Mouse (Mus musculus): ENCODE measurements around the gene Tas2r121. TPM values are rescaled to one million over a fixed set of nuclear protein-coding genes. Genes with fewer than 3 reads are reported as not detected.
"Not testable (repeated sequence)": the region's sequence is repeated elsewhere in the genome, so short reads cannot be mapped to it uniquely, and the experiment has no call there.

The Tas2r121 gene
- total RNA-seq (2012; rRNA removed) = not detected in 2 replicates

DNA sequence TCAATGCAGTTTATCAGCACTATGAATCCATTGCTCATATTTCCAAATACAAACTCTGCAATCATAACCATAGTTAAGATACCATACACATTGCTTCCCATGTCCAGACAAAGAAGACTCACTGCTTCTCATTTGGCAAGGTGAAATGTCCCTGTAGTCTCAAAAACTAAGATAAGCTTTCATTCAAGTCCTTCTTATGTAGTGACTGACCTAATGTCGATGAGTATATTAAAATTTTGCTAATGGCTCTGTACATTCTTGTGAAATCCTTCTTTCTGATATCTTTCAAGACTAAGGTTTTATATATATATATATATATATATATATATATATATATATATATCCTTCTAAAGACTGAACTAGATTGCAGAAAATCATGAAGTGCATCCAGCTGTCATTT lies at the start of gene Tas2r121:
Gene Tas2r121, minus strand, starts transcription at position 101 of the 400 bp plus-strand sequence.
- in situ Hi-C loops (cut with MboI; ENCODE audit: low sequenced_read_pairs in 2 of 2, unreplicated experiment in 2 of 2) = no loop called here
- Histone ChIP-seq H3K9ac (ENCODE audit: insufficient read depth, low read depth, low read length, poor library complexity, severe bottlenecking) (no peak within 1 kb of the TSS), H3K4me1 (ENCODE audit: control insufficient read depth in 2 of 2, insufficient read depth in 2 of 2, low read length in 2 of 2, poor library complexity in 1 of 2) (no peaks in the 10 kb centered on the region), H3K27ac (ENCODE audit: insufficient read depth, low read depth, low read length, poor library complexity, severe bottlenecking) (no peak within 1 kb of the TSS), H3K36me3 (ENCODE audit: control insufficient read depth, insufficient read depth, low read length, poor library complexity, severe bottlenecking) (no peaks in the 10 kb centered on the region), H3K4me3 (ENCODE audit: insufficient read depth in 1 of 2, low read depth in 1 of 2, low read length in 2 of 2, poor library complexity in 1 of 2, severe bottlenecking in 1 of 2) (no peak within 1 kb of the TSS), H3K9me3 (ENCODE audit: control insufficient read depth, insufficient read depth, low read depth, low read length) (no peaks in the 10 kb centered on the region)
- TF ChIP-seq ZNF384 (IDR thresholded peaks at IDR 0.05; ENCODE audit: low read depth, low read length) = no peak
- TF ChIP-seq CHD2 (IDR thresholded peaks at IDR 0.05; ENCODE audit: low read depth, low read length) = no peak
- TF ChIP-seq HCFC1 (IDR thresholded peaks at IDR 0.05; ENCODE audit: borderline replicate concordance, insufficient read depth, low read length) = no peak
- TF ChIP-seq MAFK (IDR thresholded peaks at IDR 0.05; ENCODE audit: insufficient read depth, low read depth, low read length) = no peak
- no peak for DNase-seq (ENCODE audit: low read depth, low spot score)

DNA sequence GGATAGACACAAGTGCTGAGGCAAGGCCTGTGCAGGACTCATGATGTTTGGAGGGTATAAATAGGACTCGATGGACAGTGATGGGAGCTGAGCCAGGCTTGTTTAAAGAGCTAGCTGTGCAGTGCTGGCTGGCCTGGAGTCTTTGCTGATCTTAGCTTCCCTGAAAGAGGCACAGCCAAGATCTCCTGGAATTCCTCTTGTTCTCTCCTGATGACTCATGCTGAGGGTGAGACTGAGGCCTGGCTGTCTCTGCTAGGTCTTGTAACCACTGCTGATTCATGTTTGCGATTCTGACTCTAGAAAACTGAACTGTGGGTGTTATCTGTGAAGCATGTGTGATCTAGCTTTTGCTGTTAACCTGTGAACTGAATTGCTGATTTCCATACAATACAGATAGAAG lies 49.4 kb upstream of the Tas2r121 start:
- Histone ChIP-seq H3K36me3 (ENCODE audit: control insufficient read depth, insufficient read depth, low read length, poor library complexity, severe bottlenecking) (no peaks in the 10 kb centered on the region), H3K27ac (ENCODE audit: insufficient read depth, low read depth, low read length, poor library complexity, severe bottlenecking) (no peak overlapping the region), H3K4me3 (ENCODE audit: insufficient read depth in 1 of 2, low read depth in 1 of 2, low read length in 2 of 2, poor library complexity in 1 of 2, severe bottlenecking in 1 of 2) (no peak overlapping the region), H3K9me3 (ENCODE audit: control insufficient read depth, insufficient read depth, low read depth, low read length) (no peaks in the 10 kb centered on the region), H3K4me1 (ENCODE audit: control insufficient read depth in 2 of 2, insufficient read depth in 2 of 2, low read length in 2 of 2, poor library complexity in 1 of 2) (no peaks in the 10 kb centered on the region), H3K9ac (ENCODE audit: insufficient read depth, low read depth, low read length, poor library complexity, severe bottlenecking) (no peak overlapping the region)
- in situ Hi-C loops (cut with MboI; ENCODE audit: low sequenced_read_pairs in 2 of 2, unreplicated experiment in 2 of 2) = no loop called here
- TF ChIP-seq CHD2 (IDR thresholded peaks at IDR 0.05; ENCODE audit: low read depth, low read length) (no peak), ZC3H11A (IDR thresholded peaks at IDR 0.05; ENCODE audit: borderline replicate concordance, low read depth, low read length) (no peak), HCFC1 (IDR thresholded peaks at IDR 0.05; ENCODE audit: borderline replicate concordance, insufficient read depth, low read length) (no peak), ZNF384 (IDR thresholded peaks at IDR 0.05; ENCODE audit: low read depth, low read length) (no peak), MAFK (IDR thresholded peaks at IDR 0.05; ENCODE audit: insufficient read depth, low read depth, low read length) (no peak)
- no peak for DNase-seq (ENCODE audit: low read depth, low spot score)

DNA sequence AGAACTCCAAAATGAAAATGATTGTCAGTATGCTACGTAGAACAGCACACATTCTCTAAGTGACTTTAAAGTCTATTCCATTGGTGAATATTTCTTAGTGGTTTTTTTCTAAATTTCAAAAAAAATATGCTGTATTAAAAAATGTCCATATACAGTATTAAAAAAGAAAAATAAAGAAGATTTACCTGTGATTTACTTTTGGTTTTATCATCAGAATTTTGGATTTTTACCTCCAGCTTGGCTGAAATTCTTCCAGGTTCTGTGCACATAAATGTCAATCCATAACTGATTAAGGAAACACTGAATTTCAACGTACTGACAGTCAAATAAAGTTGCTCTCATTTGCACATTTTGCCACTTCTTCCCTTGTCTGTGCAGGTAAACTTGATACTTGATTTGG lies 37.1 kb upstream of the Tas2r121 start, which contains the start of gene Tas2r115:
Gene Tas2r115, minus strand, starts transcription at position 101 of the 400 bp plus-strand sequence.
- DNase-seq (ENCODE audit: low read depth, low spot score) = no peak
- no peak for TF ChIP-seq HCFC1 (IDR thresholded peaks at IDR 0.05; ENCODE audit: borderline replicate concordance, insufficient read depth, low read length)
- no peak for TF ChIP-seq ZNF384 (IDR thresholded peaks at IDR 0.05; ENCODE audit: low read depth, low read length)
- no peak for TF ChIP-seq MAFK (IDR thresholded peaks at IDR 0.05; ENCODE audit: insufficient read depth, low read depth, low read length)
- no peak for TF ChIP-seq ZC3H11A (IDR thresholded peaks at IDR 0.05; ENCODE audit: borderline replicate concordance, low read depth, low read length)
- no peak for TF ChIP-seq CHD2 (IDR thresholded peaks at IDR 0.05; ENCODE audit: low read depth, low read length)
- no peaks in the 10 kb centered on the region for H3K36me3 ChIP-seq (ENCODE audit: control insufficient read depth, insufficient read depth, low read length, poor library complexity, severe bottlenecking)

DNA sequence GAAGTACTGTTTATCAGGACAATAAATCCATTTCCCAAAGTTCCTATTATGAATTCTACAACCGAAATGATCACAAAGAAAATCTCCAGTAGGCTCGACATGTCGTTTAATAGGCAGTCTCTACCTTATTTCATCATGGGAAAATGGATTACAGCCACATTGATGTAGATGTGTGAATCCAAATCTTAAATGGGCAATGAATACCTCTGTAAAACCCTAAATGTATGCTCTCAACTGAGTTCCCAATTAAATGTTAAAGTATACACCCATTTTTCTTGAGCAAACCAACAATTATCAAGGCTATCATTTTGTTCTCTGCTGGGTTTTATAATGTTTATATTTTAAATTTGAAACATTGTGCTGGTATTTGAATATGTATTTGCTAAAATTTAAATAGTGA lies 11.0 kb upstream of the Tas2r121 start, which contains the start of gene Tas2r122:
Gene Tas2r122, minus strand, starts transcription at position 101 of the 400 bp plus-strand sequence.
- TF ChIP-seq ZC3H11A (IDR thresholded peaks at IDR 0.05; ENCODE audit: borderline replicate concordance, low read depth, low read length) (no peak), MAFK (IDR thresholded peaks at IDR 0.05; ENCODE audit: insufficient read depth, low read depth, low read length) (no peak), CHD2 (IDR thresholded peaks at IDR 0.05; ENCODE audit: low read depth, low read length) (no peak), HCFC1 (IDR thresholded peaks at IDR 0.05; ENCODE audit: borderline replicate concordance, insufficient read depth, low read length) (no peak)
- Histone ChIP-seq H3K4me1 (ENCODE audit: control insufficient read depth in 2 of 2, insufficient read depth in 2 of 2, low read length in 2 of 2, poor library complexity in 1 of 2) (no peaks in the 10 kb centered on the region), H3K27ac (ENCODE audit: insufficient read depth, low read depth, low read length, poor library complexity, severe bottlenecking) (no peak within 1 kb of the TSS), H3K4me3 (ENCODE audit: insufficient read depth in 1 of 2, low read depth in 1 of 2, low read length in 2 of 2, poor library complexity in 1 of 2, severe bottlenecking in 1 of 2) (no peak within 1 kb of the TSS), H3K9me3 (ENCODE audit: control insufficient read depth, insufficient read depth, low read depth, low read length) (no peaks in the 10 kb centered on the region), H3K9ac (ENCODE audit: insufficient read depth, low read depth, low read length, poor library complexity, severe bottlenecking) (no peak within 1 kb of the TSS), H3K36me3 (ENCODE audit: control insufficient read depth, insufficient read depth, low read length, poor library complexity, severe bottlenecking) (no peaks in the 10 kb centered on the region)
- no peak for DNase-seq (ENCODE audit: low read depth, low spot score)
- in situ Hi-C loops (cut with MboI; ENCODE audit: low sequenced_read_pairs in 2 of 2, unreplicated experiment in 2 of 2) = no loop called here

More for the DNA sequence above, 37.1 kb upstream of the Tas2r121 start, which contains the start of gene Tas2r115:
- Histone ChIP-seq H3K4me3 (ENCODE audit: insufficient read depth in 1 of 2, low read depth in 1 of 2, low read length in 2 of 2, poor library complexity in 1 of 2, severe bottlenecking in 1 of 2) (no peak within 1 kb of the TSS), H3K9me3 (ENCODE audit: control insufficient read depth, insufficient read depth, low read depth, low read length) (no peaks in the 10 kb centered on the region), H3K9ac (ENCODE audit: insufficient read depth, low read depth, low read length, poor library complexity, severe bottlenecking) (no peak within 1 kb of the TSS), H3K27ac (ENCODE audit: insufficient read depth, low read depth, low read length, poor library complexity, severe bottlenecking) (no peak within 1 kb of the TSS), H3K4me1 (ENCODE audit: control insufficient read depth in 2 of 2, insufficient read depth in 2 of 2, low read length in 2 of 2, poor library complexity in 1 of 2) (no peaks in the 10 kb centered on the region)
- in situ Hi-C loops (cut with MboI; ENCODE audit: low sequenced_read_pairs in 2 of 2, unreplicated experiment in 2 of 2) = no loop called here

DNA sequence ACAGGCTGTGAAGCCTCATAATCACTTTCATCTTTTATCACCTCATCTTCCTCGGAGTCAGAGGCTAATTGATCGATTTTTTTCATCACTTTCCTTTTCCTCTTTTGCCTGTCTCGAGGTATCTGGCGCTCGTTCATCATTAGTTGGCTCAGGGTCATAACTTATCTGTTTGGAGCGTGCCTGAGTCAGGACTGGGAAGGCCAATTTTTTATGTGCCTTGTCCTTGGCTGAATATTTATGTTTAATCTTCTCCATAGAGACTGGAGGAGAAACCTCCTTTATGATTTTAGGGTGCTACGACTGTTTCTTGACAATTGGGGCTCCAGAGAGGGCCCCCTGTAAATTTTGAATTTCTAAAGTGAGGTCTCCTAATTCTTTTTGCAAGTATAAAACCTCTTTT lies 9.2 kb downstream of the Tas2r121 start:
- H3K9me3 ChIP-seq (ENCODE audit: control insufficient read depth, insufficient read depth, low read depth, low read length); H3K27ac ChIP-seq (ENCODE audit: insufficient read depth, low read depth, low read length, poor library complexity, severe bottlenecking); H3K4me3 ChIP-seq (ENCODE audit: insufficient read depth in 1 of 2, low read depth in 1 of 2, low read length in 2 of 2, poor library complexity in 1 of 2, severe bottlenecking in 1 of 2); DNase-seq (ENCODE audit: low read depth, low spot score); H3K9ac ChIP-seq (ENCODE audit: insufficient read depth, low read depth, low read length, poor library complexity, severe bottlenecking); H3K4me1 ChIP-seq (ENCODE audit: control insufficient read depth in 2 of 2, insufficient read depth in 2 of 2, low read length in 2 of 2, poor library complexity in 1 of 2); in situ Hi-C loops (cut with MboI; ENCODE audit: low sequenced_read_pairs in 2 of 2, unreplicated experiment in 2 of 2); H3K36me3 ChIP-seq (ENCODE audit: control insufficient read depth, insufficient read depth, low read length, poor library complexity, severe bottlenecking): not testable (repeated sequence)
